Mouse (Mus musculus): ENCODE results near the gene Slc35c1. TPM values are rescaled to one million over a fixed set of nuclear protein-coding genes. Genes with fewer than 3 reads are reported as not detected.
A peak's percentile ranks its signal among the peaks of the same experiment; 100 is the strongest.

Gene Slc35c1
- polyA plus RNA-seq, 1 experiment from 2014 or later = 14.8 TPM

- Histone ChIP-seq H3K4me3 (replicated peaks; ENCODE audit: low read depth, low read length) (no peak overlapping the region), H3K27me3 (ENCODE audit: insufficient read depth, low read length) (no peaks in the 10 kb centered on the region), H3K4me1 (replicated peaks; ENCODE audit: insufficient read depth, low read length) (peaks cover 7% of the 10 kb centered on the region; the same call in 1 of the 2 replicates), H3K27ac (no peak overlapping the region), H3K9me3 (replicated peaks; ENCODE audit: low read length) (no peaks in the 10 kb centered on the region), H3K4me2 (ENCODE audit: low read length) (no peak overlapping the region), H3K9ac (ENCODE audit: low read depth, low read length) (no peak overlapping the region), H3K36me3 (ENCODE audit: insufficient read depth, low read length) (no peaks in the 10 kb centered on the region)
- TF ChIP-seq CTCF (IDR thresholded peaks at IDR 0.05; ENCODE audit: low read depth) = no peak
- WGBS = 75% methylated on average over 3 of the region's 3 CpGs
- no peak for DNase-seq (ENCODE audit: low spot score)
- ATAC-seq (replicated peaks; ENCODE audit: low FRiP score, low read depth) = no peak
Observed at GRCm38 (mm10) chr2:92464690-92465089, 4.4 kb upstream of the Slc35c1 start.

- no peak for DNase-seq (ENCODE audit: low spot score)
- peaks cover 22% of the 10 kb centered on the region for H3K4me1 ChIP-seq (replicated peaks; ENCODE audit: insufficient read depth, low read length)
- no peak for ATAC-seq (replicated peaks; ENCODE audit: low FRiP score, low read depth)
- TF ChIP-seq CTCF (IDR thresholded peaks at IDR 0.05; ENCODE audit: low read depth) = no peak
- no peaks in the 10 kb centered on the region for H3K36me3 ChIP-seq (ENCODE audit: insufficient read depth, low read length)
- no peak overlapping the region for H3K9ac ChIP-seq (ENCODE audit: low read depth, low read length)
- no peaks in the 10 kb centered on the region for H3K9me3 ChIP-seq (replicated peaks; ENCODE audit: low read length)
- no peak overlapping the region for H3K4me2 ChIP-seq (ENCODE audit: low read length)
- no peak overlapping the region for H3K4me3 ChIP-seq (replicated peaks; ENCODE audit: low read depth, low read length)
- no peak overlapping the region for H3K27ac ChIP-seq
- H3K27me3 ChIP-seq (ENCODE audit: insufficient read depth, low read length) = no peaks in the 10 kb centered on the region
- WGBS = 82% methylated on average over 1 of the region's 1 CpGs
Observed at GRCm38 (mm10) chr2:92461215-92461614, 877 bp upstream of the Slc35c1 start.

GRCm38 (mm10) chr2:92459141-92459920, 1.0 kb downstream of the Slc35c1 start:
- WGBS = under 1% methylated on average over 55 of the region's 55 CpGs
- Histone ChIP-seq H3K9ac (ENCODE audit: low read depth, low read length) (peak overlapping the region; percentile 70), H3K36me3 (ENCODE audit: insufficient read depth, low read length) (0 out of 2 replicates have a peak, but pooled peaks cover 2% of the 10 kb centered on the region), H3K4me3 (replicated peaks; ENCODE audit: low read depth, low read length) (peak overlapping the region; percentile 80), H3K27me3 (ENCODE audit: insufficient read depth, low read length) (no peaks in the 10 kb centered on the region), H3K4me1 (replicated peaks; ENCODE audit: insufficient read depth, low read length) (peaks cover 29% of the 10 kb centered on the region), H3K9me3 (replicated peaks; ENCODE audit: low read length) (no peaks in the 10 kb centered on the region), H3K27ac (peak overlapping the region; percentile 68), H3K4me2 (ENCODE audit: low read length) (peak overlapping the region; percentile 96)
- DNase-seq (ENCODE audit: low spot score) (peak; percentile 88), ATAC-seq (replicated peaks; ENCODE audit: low FRiP score, low read depth) (peak; percentile 77)
- TF ChIP-seq CTCF (IDR thresholded peaks at IDR 0.05; ENCODE audit: low read depth) = no peak

- no peak for ATAC-seq (replicated peaks; ENCODE audit: low FRiP score, low read depth)
- peak overlapping the region; percentile 80; the same call in 1 of the 2 replicates for H3K4me3 ChIP-seq (replicated peaks; ENCODE audit: low read depth, low read length)
- 69% methylated on average over 13 of the region's 13 CpGs for WGBS
Observed at GRCm38 (mm10) chr2:92458481-92458880, 1.9 kb downstream of the Slc35c1 start.

GRCm38 (mm10) chr2:92456970-92457530, 3.3 kb downstream of the Slc35c1 start:
- DNase-seq (ENCODE audit: low spot score) = no peak
- no peak for TF ChIP-seq CTCF (IDR thresholded peaks at IDR 0.05; ENCODE audit: low read depth)
- H3K27ac ChIP-seq = no peak overlapping the region

More at GRCm38 (mm10) chr2:92458481-92458880, 1.9 kb downstream of the Slc35c1 start:
- Histone ChIP-seq H3K9me3 (replicated peaks; ENCODE audit: low read length) (no peaks in the 10 kb centered on the region), H3K4me2 (ENCODE audit: low read length) (peak overlapping the region; percentile 96), H3K36me3 (ENCODE audit: insufficient read depth, low read length) (0 out of 2 replicates have a peak, but pooled peaks cover 11% of the 10 kb centered on the region), H3K27me3 (ENCODE audit: insufficient read depth, low read length) (no peaks in the 10 kb centered on the region), H3K27ac (no peak overlapping the region), H3K4me1 (replicated peaks; ENCODE audit: insufficient read depth, low read length) (peaks cover 29% of the 10 kb centered on the region), H3K9ac (ENCODE audit: low read depth, low read length) (peak overlapping the region; percentile 70)
- no peak for TF ChIP-seq CTCF (IDR thresholded peaks at IDR 0.05; ENCODE audit: low read depth)
- no peak for DNase-seq (ENCODE audit: low spot score)

GRCm38 (mm10) chr2:92455704-92456103, 4.6 kb downstream of the Slc35c1 start:
- Histone ChIP-seq H3K27me3 (ENCODE audit: insufficient read depth, low read length) (no peaks in the 10 kb centered on the region), H3K4me3 (replicated peaks; ENCODE audit: low read depth, low read length) (no peak overlapping the region), H3K4me1 (replicated peaks; ENCODE audit: insufficient read depth, low read length) (peaks cover 29% of the 10 kb centered on the region), H3K27ac (no peak overlapping the region), H3K36me3 (ENCODE audit: insufficient read depth, low read length) (0 out of 2 replicates have a peak, but pooled peaks cover 13% of the 10 kb centered on the region), H3K9ac (ENCODE audit: low read depth, low read length) (no peak overlapping the region), H3K4me2 (ENCODE audit: low read length) (no peak overlapping the region), H3K9me3 (replicated peaks; ENCODE audit: low read length) (no peaks in the 10 kb centered on the region)
- DNase-seq (ENCODE audit: low spot score) = no peak
- no peak for ATAC-seq (replicated peaks; ENCODE audit: low FRiP score, low read depth)
- WGBS = 15% methylated on average over 2 of the region's 3 CpGs
- no peak for TF ChIP-seq CTCF (IDR thresholded peaks at IDR 0.05; ENCODE audit: low read depth)

More at GRCm38 (mm10) chr2:92456970-92457530, 3.3 kb downstream of the Slc35c1 start:
- WGBS = 59% methylated on average over 8 of the region's 8 CpGs
- ATAC-seq (replicated peaks; ENCODE audit: low FRiP score, low read depth) = no peak
- H3K4me1 ChIP-seq (replicated peaks; ENCODE audit: insufficient read depth, low read length) = peaks cover 29% of the 10 kb centered on the region
- H3K9ac ChIP-seq (ENCODE audit: low read depth, low read length) = 0 out of 2 replicates have a peak overlapping the region, but pooled peaks have one; percentile 10
- H3K9me3 ChIP-seq (replicated peaks; ENCODE audit: low read length) = no peaks in the 10 kb centered on the region
- 0 out of 2 replicates have a peak, but pooled peaks cover 13% of the 10 kb centered on the region for H3K36me3 ChIP-seq (ENCODE audit: insufficient read depth, low read length)
- no peak overlapping the region for H3K4me2 ChIP-seq (ENCODE audit: low read length)
- H3K27me3 ChIP-seq (ENCODE audit: insufficient read depth, low read length) = no peaks in the 10 kb centered on the region
- H3K4me3 ChIP-seq (replicated peaks; ENCODE audit: low read depth, low read length) = no peak overlapping the region
